Mouse (Mus musculus) lung, embryonic 14.5 days (tissue): ENCODE data around the gene Trim47. TPM values are rescaled to one million over a fixed set of nuclear protein-coding genes. Genes with fewer than 3 reads are reported as not detected.
A peak's percentile ranks its signal among the peaks of the same experiment; 100 is the strongest.

Experiments
- ATAC-seq: fragments of 200-750 bp; cut with Nextera tagmentation; 2 replicates; pipeline ENCODE4 v1.8.0; 2017; ENCODE audit warnings: mild to moderate bottlenecking, moderate TSS enrichment, moderate library complexity; ENCODE audit not compliant: insufficient read depth
- DNase-seq: peaks from one replicate; pipeline ENCODE4 v3.0.0-alpha.2; 2015
- H3K27ac ChIP-seq: fragments of 300-500 bp; sonication (generic); 2 replicates; pipeline ENCODE4 v1.5.1; 2014; ENCODE audit warnings: low read depth, mild to moderate bottlenecking, moderate library complexity
- H3K27me3 ChIP-seq: fragments of 300-500 bp; sonication (generic); 2 replicates; pipeline ENCODE4 v1.6.1; 2014; ENCODE audit warnings: low read length, control low read depth; ENCODE audit not compliant: insufficient read depth
- H3K36me3 ChIP-seq: fragments of 300-500 bp; sonication (generic); 2 replicates; pipeline ENCODE4 v1.6.1; 2014; ENCODE audit warnings: control low read depth; ENCODE audit not compliant: insufficient read depth
- H3K4me1 ChIP-seq: fragments of 300-500 bp; sonication (generic); 2 replicates; pipeline ENCODE4 v1.6.1; 2014; ENCODE audit warnings: antibody characterized with exemption, control low read depth; ENCODE audit not compliant: insufficient read depth
- H3K4me2 ChIP-seq: fragments of 300-500 bp; sonication (generic); 2 replicates; pipeline ENCODE4 v1.6.1; 2014; ENCODE audit warnings: mild to moderate bottlenecking
- H3K4me3 ChIP-seq: fragments of 300-500 bp; sonication (generic); 2 replicates; pipeline ENCODE4 v1.5.1; 2014; ENCODE audit warnings: low read depth, low read length
- H3K9ac ChIP-seq: fragments of 300-500 bp; sonication (generic); 2 replicates; pipeline ENCODE4 v1.6.1; 2014
- H3K9me3 ChIP-seq: fragments of 300-500 bp; sonication (generic); 2 replicates; pipeline ENCODE4 v1.6.1; 2016; ENCODE audit warnings: low read depth, low read length, control low read depth
- CTCF ChIP-seq: IDR thresholded peaks from 2 replicates; pipeline ENCODE4 v1.5.1; 2016; ENCODE audit warnings: antibody characterized with exemption, low read depth
- WGBS: fragments of 180-500 bp; shearing (Covaris S2); extraction: QIAGEN DNeasy Blood & Tissue Kit; methylation state at CpG from one replicate; pipeline ENCODE4 v1.1.7; 2014; 5-methylcytosine and 5-hydroxymethylcytosine counted together
- polyA plus RNA-seq: library from polyadenylated mRNA; unstranded; fragments of >200 nt; fragmentation: Nextera tagmentation; extraction: Ambion mirVana; gene quantifications from 2 replicates; pipeline ENCODE4 v1.2.1, GENCODE M21; 2014

The Trim47 gene
- polyA plus RNA-seq, 1 experiment from 2014 or later, result 12.7 TPM

GRCm38 (mm10) chr11:116101931-116102381 is 25.1 kb downstream of the Trim47 start:
- peak; percentile 45 for ATAC-seq
- Histone ChIP-seq H3K4me1 (peaks cover 41% of the 10 kb centered on the region), H3K27ac (peak overlapping the region; percentile 91), H3K27me3 (peaks cover 4% of the 10 kb centered on the region), H3K9ac (peak overlapping the region; percentile 42; the same call in 1 of the 2 replicates), H3K4me2 (peak overlapping the region; percentile 32; the same call in 1 of the 2 replicates), H3K9me3 (no peaks in the 10 kb centered on the region), H3K36me3 (no peaks in the 10 kb centered on the region), H3K4me3 (no peak overlapping the region)
- TF ChIP-seq CTCF, result no peak
- DNase-seq, result peak; percentile 67
- WGBS, result 30% methylated on average over 11 of the region's 11 CpGs

- Histone ChIP-seq H3K9me3 (no peaks in the 10 kb centered on the region), H3K27ac (peak overlapping the region; percentile 91; the same call in 1 of the 2 replicates), H3K4me3 (no peak overlapping the region), H3K4me2 (no peak overlapping the region), H3K27me3 (no peaks in the 10 kb centered on the region), H3K4me1 (peaks cover 30% of the 10 kb centered on the region), H3K36me3 (no peaks in the 10 kb centered on the region), H3K9ac (no peak overlapping the region)
- TF ChIP-seq CTCF, result no peak
- WGBS, result 76% methylated on average over 7 of the region's 7 CpGs
- DNase-seq, result no peak
- no peak for ATAC-seq
Observed at GRCm38 (mm10) chr11:116100839-116101238, 26.2 kb downstream of the Trim47 start.

- no peak for TF ChIP-seq CTCF
- Histone ChIP-seq H3K36me3 (no peaks in the 10 kb centered on the region), H3K27ac (peak overlapping the region; percentile 12; the same call in 1 of the 2 replicates), H3K27me3 (no peaks in the 10 kb centered on the region), H3K4me1 (peaks cover 29% of the 10 kb centered on the region), H3K4me2 (no peak overlapping the region), H3K9me3 (no peaks in the 10 kb centered on the region), H3K4me3 (no peak overlapping the region), H3K9ac (no peak overlapping the region)
- ATAC-seq, result no peak
- WGBS, result 56% methylated on average over 6 of the region's 6 CpGs
- no peak for DNase-seq
Observed at GRCm38 (mm10) chr11:116100385-116100784, 26.6 kb downstream of the Trim47 start.

- peaks cover 27% of the 10 kb centered on the region for H3K4me1 ChIP-seq
- peak overlapping the region; percentile 46; the same call in 1 of the 2 replicates for H3K27ac ChIP-seq
- no peaks in the 10 kb centered on the region for H3K36me3 ChIP-seq
- H3K4me3 ChIP-seq, result no peak overlapping the region
- ATAC-seq, result no peak
- H3K27me3 ChIP-seq, result no peaks in the 10 kb centered on the region
- 87% methylated on average over 6 of the region's 6 CpGs for WGBS
- DNase-seq, result no peak
- no peak overlapping the region for H3K4me2 ChIP-seq
- TF ChIP-seq CTCF, result no peak
- no peak overlapping the region for H3K9ac ChIP-seq
- no peaks in the 10 kb centered on the region for H3K9me3 ChIP-seq
Observed at GRCm38 (mm10) chr11:116099462-116099861, 27.5 kb downstream of the Trim47 start.

GRCm38 (mm10) chr11:116098711-116099460 is 28.1 kb downstream of the Trim47 start:
- Histone ChIP-seq H3K36me3 (no peaks in the 10 kb centered on the region), H3K9me3 (no peaks in the 10 kb centered on the region), H3K4me1 (peaks cover 22% of the 10 kb centered on the region), H3K27me3 (no peaks in the 10 kb centered on the region), H3K4me2 (no peak overlapping the region), H3K4me3 (no peak overlapping the region), H3K9ac (no peak overlapping the region), H3K27ac (peak overlapping the region; percentile 46; the same call in 1 of the 2 replicates)
- WGBS, result 58% methylated on average over 14 of the region's 14 CpGs
- TF ChIP-seq CTCF, result no peak
- ATAC-seq (no peak), DNase-seq (no peak)

- H3K4me3 ChIP-seq, result no peak overlapping the region
Observed at GRCm38 (mm10) chr11:116096213-116097108, 30.5 kb downstream of the Trim47 start.

GRCm38 (mm10) chr11:116095573-116095972 is 31.4 kb downstream of the Trim47 start:
- TF ChIP-seq CTCF, result no peak
- DNase-seq (peak; percentile 42), ATAC-seq (no peak)
- Histone ChIP-seq H3K27me3 (no peaks in the 10 kb centered on the region), H3K27ac (no peak overlapping the region), H3K9me3 (no peaks in the 10 kb centered on the region), H3K4me2 (no peak overlapping the region), H3K9ac (no peak overlapping the region), H3K36me3 (no peaks in the 10 kb centered on the region), H3K4me1 (peaks cover 6% of the 10 kb centered on the region), H3K4me3 (no peak overlapping the region)
- 61% methylated on average over 3 of the region's 3 CpGs for WGBS

More at GRCm38 (mm10) chr11:116096213-116097108, 30.5 kb downstream of the Trim47 start:
- H3K27ac ChIP-seq, result no peak overlapping the region
- H3K9ac ChIP-seq, result no peak overlapping the region
- no peaks in the 10 kb centered on the region for H3K9me3 ChIP-seq
- 84% methylated on average over 5 of the region's 5 CpGs for WGBS
- H3K27me3 ChIP-seq, result no peaks in the 10 kb centered on the region
- ATAC-seq (no peak), DNase-seq (peak; percentile 49)
- peaks cover 9% of the 10 kb centered on the region for H3K4me1 ChIP-seq
- H3K4me2 ChIP-seq, result no peak overlapping the region
- peak; percentile 56 for TF ChIP-seq CTCF
- H3K36me3 ChIP-seq, result no peaks in the 10 kb centered on the region
